Mouse (Mus musculus): ENCODE data around the gene Mrnip. TPM values are rescaled to one million over a fixed set of nuclear protein-coding genes. Genes with fewer than 3 reads are reported as not detected.

The Mrnip gene
- polyA plus RNA-seq, 1 experiment = 7.8 TPM

DNA sequence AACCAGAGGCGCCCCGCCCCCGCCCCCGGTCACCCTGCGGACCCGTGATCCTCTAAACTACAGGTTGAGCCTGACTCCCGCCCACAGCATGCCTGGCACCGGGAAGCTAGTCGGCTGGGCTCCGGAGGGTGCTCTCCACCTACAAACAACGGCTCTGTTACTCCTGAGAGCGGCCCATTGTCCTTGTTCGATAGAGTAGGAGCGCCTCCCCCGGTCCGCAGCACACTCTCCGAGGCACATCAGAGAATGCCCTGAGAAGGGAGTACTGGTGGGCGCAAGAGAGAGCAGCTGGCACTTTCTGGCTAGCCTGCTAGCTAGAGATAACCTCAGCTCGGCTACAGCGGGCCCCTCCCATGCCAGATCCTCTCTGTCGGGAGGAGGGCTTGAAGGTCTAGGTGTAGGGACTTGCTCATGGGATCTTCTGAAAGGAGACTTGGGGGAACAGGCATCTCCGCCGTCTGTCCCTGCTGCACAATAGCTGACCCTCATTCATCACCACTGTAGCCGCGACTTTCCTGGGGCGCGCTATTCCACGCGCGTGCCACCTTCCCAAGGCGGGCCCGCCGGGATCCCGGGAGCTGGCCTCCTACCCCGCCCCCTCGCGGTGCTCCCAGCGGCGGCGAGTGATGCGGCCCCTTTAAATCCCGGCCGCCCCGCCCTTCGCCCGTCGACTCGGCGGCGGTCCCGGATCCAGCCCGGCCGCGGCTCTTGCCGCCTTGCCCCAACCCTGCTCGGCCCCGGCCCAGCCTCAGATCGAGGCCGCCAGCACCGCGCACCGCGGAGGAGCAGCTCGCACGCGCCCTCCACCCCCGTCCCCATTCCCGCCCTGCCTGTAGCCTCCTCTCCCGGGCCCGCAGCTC lies 50.7 kb downstream of the Mrnip start:
- H3K4me3 ChIP-seq = peak overlapping the region; percentile 72
- no peaks in the 10 kb centered on the region for H3K27me3 ChIP-seq (ENCODE audit: control insufficient read depth, insufficient read depth, insufficient read length)
- H3K4me2 ChIP-seq (ENCODE audit: low read depth) = peak overlapping the region; percentile 93
- H3ac ChIP-seq (ENCODE audit: control insufficient read depth, insufficient read length) = peak overlapping the region; percentile 55
- TF ChIP-seq MYOG (IDR thresholded peaks at IDR 0.05; ENCODE audit: control insufficient read depth in 1 of 3, insufficient read depth in 1 of 3, insufficient read length in 2 of 3, low read depth in 2 of 3) = peak in 1 of 3 experiments; percentile 75
- no peak for TF ChIP-seq CEBPB (IDR thresholded peaks at IDR 0.05; ENCODE audit: insufficient read depth, poor library complexity, severe bottlenecking)
- peak; percentile 81 for TF ChIP-seq POLR2A (IDR thresholded peaks at IDR 0.05; ENCODE audit: insufficient read length, low read depth)
- peak in 2 of 3 experiments; percentile 53 to 62 for TF ChIP-seq MYOD1 (IDR thresholded peaks at IDR 0.05; ENCODE audit: control insufficient read depth in 1 of 3, insufficient read length in 2 of 3, low read depth in 2 of 3)
- TF ChIP-seq MAX (IDR thresholded peaks at IDR 0.05; ENCODE audit: low read depth) = no peak
- peak; percentile 27 for TF ChIP-seq SRF (IDR thresholded peaks at IDR 0.05; ENCODE audit: control insufficient read depth, insufficient read length, low read depth)
- TF ChIP-seq TCF3 (IDR thresholded peaks at IDR 0.05; ENCODE audit: insufficient read length, low read depth) = no peak
- TF ChIP-seq REST (IDR thresholded peaks at IDR 0.05; ENCODE audit: insufficient read depth, insufficient read length) = no peak
- TF ChIP-seq POLR2AphosphoS2 (IDR thresholded peaks at IDR 0.05; ENCODE audit: insufficient read length, low read depth) = peak; percentile 69
- no peaks in the 10 kb centered on the region for H3K36me3 ChIP-seq (ENCODE audit: control insufficient read depth, insufficient read depth)
- peaks cover 23% of the 10 kb centered on the region for H3K79me2 ChIP-seq (ENCODE audit: control insufficient read depth, insufficient read depth)

GRCm38 (mm10) chr11:50225611-50226378 lies 51.6 kb downstream of the Mrnip start:
- Histone ChIP-seq H3ac (ENCODE audit: control insufficient read depth, insufficient read length) (peak overlapping the region; percentile 55), H3K4me3 (peak overlapping the region; percentile 72), H3K4me2 (ENCODE audit: low read depth) (peak overlapping the region; percentile 93), H3K79me2 (ENCODE audit: control insufficient read depth, insufficient read depth) (peaks cover 23% of the 10 kb centered on the region), H3K27me3 (ENCODE audit: control insufficient read depth, insufficient read depth, insufficient read length) (no peaks in the 10 kb centered on the region), H3K36me3 (ENCODE audit: control insufficient read depth, insufficient read depth) (no peaks in the 10 kb centered on the region)
- TF ChIP-seq POLR2A (IDR thresholded peaks at IDR 0.05; ENCODE audit: insufficient read length, low read depth) (peak; percentile 43), E2F4 (IDR thresholded peaks at IDR 0.05; ENCODE audit: insufficient read depth) (no peak)

DNA sequence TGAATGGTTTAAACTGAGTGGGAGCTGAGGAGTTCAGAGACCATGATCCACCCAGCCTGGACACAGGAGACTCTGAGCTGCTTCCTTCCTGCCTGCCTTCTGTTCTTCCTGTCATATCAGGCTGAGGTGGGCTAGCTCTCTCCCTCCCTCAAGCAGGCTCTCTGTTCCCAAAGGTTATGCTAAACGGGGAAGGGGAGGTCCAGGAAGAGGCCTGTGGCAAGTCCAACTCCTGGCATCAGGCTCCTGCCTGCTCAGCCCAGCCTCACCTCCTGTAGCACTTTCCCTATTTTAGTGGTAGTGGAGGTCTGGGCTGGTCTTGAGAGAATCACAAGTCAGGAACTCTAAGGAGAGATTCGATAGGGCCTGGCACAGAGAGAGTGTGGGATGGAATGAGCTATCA lies 52.2 kb downstream of the Mrnip start:
- Histone ChIP-seq H3K4me3 (peak overlapping the region; percentile 72), H3K79me2 (ENCODE audit: control insufficient read depth, insufficient read depth) (peaks cover 23% of the 10 kb centered on the region), H3K4me2 (ENCODE audit: low read depth) (peak overlapping the region; percentile 93), H3K27me3 (ENCODE audit: control insufficient read depth, insufficient read depth, insufficient read length) (no peaks in the 10 kb centered on the region), H3K36me3 (ENCODE audit: control insufficient read depth, insufficient read depth) (no peaks in the 10 kb centered on the region), H3ac (ENCODE audit: control insufficient read depth, insufficient read length) (peak overlapping the region; percentile 55)
- TF ChIP-seq POLR2AphosphoS2 (IDR thresholded peaks at IDR 0.05; ENCODE audit: insufficient read length, low read depth) (no peak), MAX (IDR thresholded peaks at IDR 0.05; ENCODE audit: low read depth) (no peak), SRF (IDR thresholded peaks at IDR 0.05; ENCODE audit: control insufficient read depth, insufficient read length, low read depth) (no peak), REST (IDR thresholded peaks at IDR 0.05; ENCODE audit: insufficient read depth, insufficient read length) (no peak), MYOD1 (IDR thresholded peaks at IDR 0.05; ENCODE audit: control insufficient read depth in 1 of 3, insufficient read length in 2 of 3, low read depth in 2 of 3) (no peak), MYOG (IDR thresholded peaks at IDR 0.05; ENCODE audit: control insufficient read depth in 1 of 3, insufficient read depth in 1 of 3, insufficient read length in 2 of 3, low read depth in 2 of 3) (no peak), USF1 (IDR thresholded peaks at IDR 0.05; ENCODE audit: low read depth) (no peak), E2F4 (IDR thresholded peaks at IDR 0.05; ENCODE audit: insufficient read depth) (no peak), TCF3 (IDR thresholded peaks at IDR 0.05; ENCODE audit: insufficient read length, low read depth) (no peak), POLR2A (IDR thresholded peaks at IDR 0.05; ENCODE audit: insufficient read length, low read depth) (no peak), TCF12 (IDR thresholded peaks at IDR 0.05; ENCODE audit: insufficient read depth, poor library complexity, severe bottlenecking) (no peak), CEBPB (IDR thresholded peaks at IDR 0.05; ENCODE audit: insufficient read depth, poor library complexity, severe bottlenecking) (no peak)

DNA sequence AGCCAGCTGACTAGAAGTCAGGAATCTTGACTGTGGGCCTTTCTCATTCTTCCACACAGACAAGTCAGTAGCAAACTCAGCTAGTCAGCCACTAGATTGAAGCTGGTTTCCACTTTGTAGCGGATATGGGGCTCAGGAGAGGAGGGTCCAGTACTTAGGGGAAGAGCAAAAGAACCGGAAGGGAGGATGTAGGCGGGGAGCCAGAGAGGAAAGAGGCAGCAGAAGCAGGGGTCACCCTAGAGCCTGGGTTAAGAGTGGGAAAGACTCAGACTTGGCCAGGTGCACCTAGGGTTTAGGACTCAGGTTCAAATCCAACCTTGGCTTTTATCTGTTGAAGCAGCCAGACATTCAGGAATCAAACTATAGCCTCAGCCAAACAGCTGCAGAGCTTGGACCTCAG lies 53.0 kb downstream of the Mrnip start:
- Histone ChIP-seq H3K4me3 (peak overlapping the region; percentile 72), H3K4me2 (ENCODE audit: low read depth) (peak overlapping the region; percentile 93), H3K36me3 (ENCODE audit: control insufficient read depth, insufficient read depth) (peaks cover 8% of the 10 kb centered on the region), H3K27me3 (ENCODE audit: control insufficient read depth, insufficient read depth, insufficient read length) (no peaks in the 10 kb centered on the region), H3ac (ENCODE audit: control insufficient read depth, insufficient read length) (no peak overlapping the region), H3K79me2 (ENCODE audit: control insufficient read depth, insufficient read depth) (peaks cover 23% of the 10 kb centered on the region)
- TF ChIP-seq POLR2AphosphoS2 (IDR thresholded peaks at IDR 0.05; ENCODE audit: insufficient read length, low read depth) (no peak), USF1 (IDR thresholded peaks at IDR 0.05; ENCODE audit: low read depth) (no peak), MYOG (IDR thresholded peaks at IDR 0.05; ENCODE audit: control insufficient read depth in 1 of 3, insufficient read depth in 1 of 3, insufficient read length in 2 of 3, low read depth in 2 of 3) (no peak), MYOD1 (IDR thresholded peaks at IDR 0.05; ENCODE audit: control insufficient read depth in 1 of 3, insufficient read length in 2 of 3, low read depth in 2 of 3) (no peak), MAX (IDR thresholded peaks at IDR 0.05; ENCODE audit: low read depth) (no peak)
